Mouse (Mus musculus) neural tube, embryonic 11.5 days (tissue): ENCODE measurements at regions not wholly inside any gene's neighbourhood (a gene's known extent, or its start where the extent isn't known, plus 50 kb on each side); places are given as distances from the start of the nearest gene placed in this dataset.
A peak's percentile ranks its signal among the peaks of the same experiment; 100 is the strongest.

ENCODE experiments used
- ATAC-seq: fragments of 200-750 bp; cut with Nextera tagmentation; 2 replicates; pipeline ENCODE4 v1.8.0; 2017; ENCODE audit warnings: moderate number of reproducible peaks, mild to moderate bottlenecking, moderate TSS enrichment, moderate library complexity; ENCODE audit not compliant: insufficient read depth, low FRiP score, low TSS enrichment
- DNase-seq: peaks from one replicate; pipeline ENCODE4 v3.0.0-alpha.2; 2015; ENCODE audit warnings: low spot score
- H3K27ac ChIP-seq: fragments of 300-500 bp; sonication (generic); 2 replicates; pipeline ENCODE4 v1.5.1; 2014; ENCODE audit warnings: low read depth, mild to moderate bottlenecking, low read length
- H3K27me3 ChIP-seq: fragments of 300-500 bp; sonication (generic); 2 replicates; pipeline ENCODE4 v1.6.1; 2014; ENCODE audit warnings: mild to moderate bottlenecking, low read length, mixed read lengths; ENCODE audit not compliant: control insufficient read depth, insufficient read depth
- H3K36me3 ChIP-seq: fragments of 300-500 bp; sonication (generic); 2 replicates; pipeline ENCODE4 v1.6.1; 2014; ENCODE audit warnings: mild to moderate bottlenecking, low read length, moderate library complexity, mixed read lengths; ENCODE audit not compliant: control insufficient read depth, insufficient read depth
- H3K4me1 ChIP-seq: fragments of 300-500 bp; sonication (generic); 2 replicates; pipeline ENCODE4 v1.6.1; 2014; ENCODE audit warnings: low read length, mixed read lengths; ENCODE audit not compliant: control insufficient read depth, insufficient read depth
- H3K4me2 ChIP-seq: fragments of 300-500 bp; sonication (generic); 2 replicates; pipeline ENCODE4 v1.6.1; 2014; ENCODE audit warnings: low read depth, mild to moderate bottlenecking, moderate library complexity
- H3K4me3 ChIP-seq: fragments of 300-500 bp; sonication (generic); 2 replicates; pipeline ENCODE4 v1.5.1; 2014; ENCODE audit warnings: low read depth, low read length
- H3K9ac ChIP-seq: fragments of 300-500 bp; sonication (generic); 2 replicates; pipeline ENCODE4 v1.6.1; 2014; ENCODE audit warnings: mild to moderate bottlenecking, low read length
- H3K9me3 ChIP-seq: fragments of 300-500 bp; sonication (generic); 2 replicates; pipeline ENCODE4 v1.6.1; 2016; ENCODE audit warnings: low read length; ENCODE audit not compliant: control insufficient read depth
- WGBS: fragments of 180-500 bp; shearing (Covaris S2); extraction: QIAGEN DNeasy Blood & Tissue Kit; methylation state at CpG from one replicate; pipeline ENCODE4 v1.1.7; 2014; 5-methylcytosine and 5-hydroxymethylcytosine counted together

- no peaks in the 10 kb centered on the region for H3K36me3 ChIP-seq
- no peak overlapping the region for H3K4me2 ChIP-seq
- H3K4me3 ChIP-seq: no peak overlapping the region
- DNase-seq: no peak
- H3K27ac ChIP-seq: no peak overlapping the region
- no peak for ATAC-seq
- H3K4me1 ChIP-seq: no peaks in the 10 kb centered on the region
- H3K27me3 ChIP-seq: no peaks in the 10 kb centered on the region
- H3K9me3 ChIP-seq: no peaks in the 10 kb centered on the region
- H3K9ac ChIP-seq: no peak overlapping the region
Observed at GRCm38 (mm10) chr1:129001766-129002165, 271.3 kb upstream of the Thsd7b start.

GRCm38 (mm10) chr1:128999741-129000517, 273.2 kb upstream of the Thsd7b start:
- H3K4me1 ChIP-seq: no peaks in the 10 kb centered on the region
- ATAC-seq (no peak), DNase-seq (no peak)
- 76% methylated on average over 5 of the region's 5 CpGs for WGBS
- no peaks in the 10 kb centered on the region for H3K27me3 ChIP-seq
- H3K9ac ChIP-seq: no peak overlapping the region
- no peak overlapping the region for H3K4me3 ChIP-seq
- H3K9me3 ChIP-seq: no peaks in the 10 kb centered on the region
- no peaks in the 10 kb centered on the region for H3K36me3 ChIP-seq
- H3K27ac ChIP-seq: no peak overlapping the region
- H3K4me2 ChIP-seq: no peak overlapping the region

GRCm38 (mm10) chr1:128994655-128995054, 278.4 kb upstream of the Thsd7b start:
- H3K4me2 ChIP-seq: no peak overlapping the region
- H3K9ac ChIP-seq: no peak overlapping the region
- H3K27me3 ChIP-seq: no peaks in the 10 kb centered on the region
- WGBS: 85% methylated on average over 6 of the region's 6 CpGs
- no peaks in the 10 kb centered on the region for H3K9me3 ChIP-seq
- DNase-seq: no peak
- no peak overlapping the region for H3K4me3 ChIP-seq
- H3K4me1 ChIP-seq: no peaks in the 10 kb centered on the region
- no peaks in the 10 kb centered on the region for H3K36me3 ChIP-seq
- no peak overlapping the region for H3K27ac ChIP-seq
- ATAC-seq: no peak

GRCm38 (mm10) chr1:128983411-128983810, 289.7 kb upstream of the Thsd7b start:
- H3K27ac ChIP-seq: no peak overlapping the region
- no peaks in the 10 kb centered on the region for H3K27me3 ChIP-seq
- H3K4me3 ChIP-seq: no peak overlapping the region
- no peak for DNase-seq
- H3K9ac ChIP-seq: no peak overlapping the region
- H3K9me3 ChIP-seq: no peaks in the 10 kb centered on the region
- no peaks in the 10 kb centered on the region for H3K36me3 ChIP-seq
- 87% methylated on average over 2 of the region's 2 CpGs for WGBS
- no peaks in the 10 kb centered on the region for H3K4me1 ChIP-seq
- ATAC-seq: no peak
- no peak overlapping the region for H3K4me2 ChIP-seq

- ATAC-seq: no peak
- Histone ChIP-seq H3K9ac (no peak overlapping the region), H3K27me3 (no peaks in the 10 kb centered on the region), H3K27ac (no peak overlapping the region), H3K36me3 (no peaks in the 10 kb centered on the region), H3K4me3 (no peak overlapping the region), H3K9me3 (no peaks in the 10 kb centered on the region), H3K4me1 (no peaks in the 10 kb centered on the region), H3K4me2 (no peak overlapping the region)
- 85% methylated on average over 1 of the region's 1 CpGs for WGBS
- no peak for DNase-seq
Observed at GRCm38 (mm10) chr1:128975586-128975985, 297.5 kb upstream of the Thsd7b start.

GRCm38 (mm10) chr1:128951436-128951835, 321.7 kb upstream of the Thsd7b start:
- DNase-seq (no peak), ATAC-seq (no peak)
- Histone ChIP-seq H3K4me1 (no peaks in the 10 kb centered on the region), H3K9ac (no peak overlapping the region), H3K4me3 (no peak overlapping the region), H3K27me3 (no peaks in the 10 kb centered on the region), H3K36me3 (no peaks in the 10 kb centered on the region), H3K9me3 (no peaks in the 10 kb centered on the region), H3K27ac (no peak overlapping the region), H3K4me2 (no peak overlapping the region)
- WGBS: 79% methylated on average over 2 of the region's 2 CpGs

- no peak overlapping the region for H3K27ac ChIP-seq
- H3K4me1 ChIP-seq: no peaks in the 10 kb centered on the region
- ATAC-seq (no peak), DNase-seq (no peak)
- H3K4me2 ChIP-seq: no peak overlapping the region
- no peak overlapping the region for H3K9ac ChIP-seq
- 80% methylated on average over 4 of the region's 4 CpGs for WGBS
- H3K4me3 ChIP-seq: no peak overlapping the region
- no peaks in the 10 kb centered on the region for H3K27me3 ChIP-seq
- no peaks in the 10 kb centered on the region for H3K36me3 ChIP-seq
- H3K9me3 ChIP-seq: no peaks in the 10 kb centered on the region
Observed at GRCm38 (mm10) chr1:128950512-128950911, 322.6 kb upstream of the Thsd7b start.

- no peaks in the 10 kb centered on the region for H3K27me3 ChIP-seq
- H3K4me1 ChIP-seq: no peaks in the 10 kb centered on the region
- H3K4me3 ChIP-seq: no peak overlapping the region
- DNase-seq (no peak), ATAC-seq (no peak)
- 71% methylated on average over 1 of the region's 1 CpGs for WGBS
- no peak overlapping the region for H3K27ac ChIP-seq
- no peak overlapping the region for H3K9ac ChIP-seq
- H3K9me3 ChIP-seq: no peaks in the 10 kb centered on the region
- no peaks in the 10 kb centered on the region for H3K36me3 ChIP-seq
- no peak overlapping the region for H3K4me2 ChIP-seq
Observed at GRCm38 (mm10) chr1:128914811-128915210, 322.7 kb upstream of the Cxcr4 start.

GRCm38 (mm10) chr1:128912532-128912931, 320.4 kb upstream of the Cxcr4 start:
- Histone ChIP-seq H3K4me1 (no peaks in the 10 kb centered on the region), H3K27me3 (no peaks in the 10 kb centered on the region), H3K27ac (no peak overlapping the region), H3K9ac (no peak overlapping the region), H3K36me3 (no peaks in the 10 kb centered on the region), H3K9me3 (no peaks in the 10 kb centered on the region), H3K4me2 (no peak overlapping the region), H3K4me3 (no peak overlapping the region)
- peak; percentile 70 for ATAC-seq
- no peak for DNase-seq
